Mouse (Mus musculus): Measurements from ENCODE around the gene Klf2. TPM values are rescaled to one million over a fixed set of nuclear protein-coding genes. Genes with fewer than 3 reads are reported as not detected.

The Klf2 gene
- total RNA-seq, 2 experiments from 2014 or later = 48.0 to 99.9 TPM

Other genes with a start within 250 kb of the Klf2 start
- gene Olfr373, start 235.9 kb upstream of the Klf2 start, total RNA-seq (2021) = not detected
- not detected for gene Olfr374, start 212.0 kb upstream of the Klf2 start, total RNA-seq (2021)
- gene Tpm4, start 184.1 kb upstream of the Klf2 start, total RNA-seq (2021) = 100 to 1,000 TPM; 201 to 246 TPM
- gene Rab8a, start 157.8 kb upstream of the Klf2 start, total RNA-seq (2021) = 10 to 100 TPM; 60.9 to 64.7 TPM
- gene Hsh2d, start 129.4 kb upstream of the Klf2 start, total RNA-seq (2021) = under 1 TPM; 0.21 to 0.27 TPM
- not detected for gene Cib3, start 106.2 kb upstream of the Klf2 start, total RNA-seq (2021)
- not detected for gene Gm11034, start 105.4 kb upstream of the Klf2 start, total RNA-seq (2021)
- gene Fam32a, start 99.3 kb upstream of the Klf2 start, total RNA-seq (2021) = 10 to 100 TPM; 43.8 to 46.8 TPM
- gene Ap1m1, start 79.0 kb upstream of the Klf2 start, total RNA-seq (2021) = 10 to 100 TPM; 66.8 to 81.0 TPM
- gene Gm10282, start 13.8 kb upstream of the Klf2 start, total RNA-seq (2021) = 10 to 100 TPM; 18.5 to 18.7 TPM
- 10 to 100 TPM; 41.6 to 63.1 TPM for gene Eps15l1, start 102.4 kb downstream of the Klf2 start, total RNA-seq (2021)
- 1 to 10 TPM; 4.0 to 4.1 TPM for gene Calr3, start 124.8 kb downstream of the Klf2 start, total RNA-seq (2021)
- gene 1700030K09Rik, start 124.8 kb downstream of the Klf2 start, total RNA-seq (2021) = 10 to 100 TPM in 1 of 2 experiments, 1 to 10 TPM in 1; 6.8 to 12.7 TPM
- gene Cherp, start 156.2 kb downstream of the Klf2 start, total RNA-seq (2021) = 10 to 100 TPM; 49.2 to 57.8 TPM
- gene Slc35e1, start 173.6 kb downstream of the Klf2 start, total RNA-seq (2021) = 10 to 100 TPM; 28.1 to 29.6 TPM
- 10 to 100 TPM; 10.1 to 10.2 TPM for gene Med26, start 229.2 kb downstream of the Klf2 start, total RNA-seq (2021)